Mouse (Mus musculus): ENCODE measurements at regions not wholly inside any gene's neighbourhood (a gene's known extent, or its start where the extent isn't known, plus 50 kb on each side); places are given as distances from the start of the nearest gene placed in this dataset.

DNA sequence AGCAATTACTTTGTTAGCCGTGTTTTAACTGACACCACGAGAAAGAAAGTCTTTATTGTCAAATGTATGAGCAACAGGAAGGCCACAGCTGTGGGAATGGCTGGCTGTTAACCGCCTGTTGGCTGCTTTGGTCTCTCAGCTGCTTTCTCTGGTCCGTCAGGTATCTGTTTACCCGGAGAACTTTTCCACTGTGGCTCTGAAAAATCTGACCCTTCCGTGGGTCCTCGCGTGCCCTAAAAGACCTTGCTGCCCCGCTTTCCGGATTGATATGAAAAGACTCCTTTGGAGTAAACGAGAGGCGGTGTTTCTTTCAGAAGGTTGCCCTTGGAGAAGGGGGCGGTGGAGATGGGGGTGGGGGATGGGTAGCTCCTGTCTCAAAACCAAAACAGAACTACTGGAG, 75.9 kb downstream of the Sox14 start:
- Histone ChIP-seq H3K36me3 (replicated peaks; ENCODE audit: control insufficient read depth, insufficient read depth) (no peaks in the 10 kb centered on the region), H3K27me3 (ENCODE audit: control insufficient read depth, insufficient read depth, low read length) (peaks cover 4% of the 10 kb centered on the region; the same call in 1 of the 2 replicates), H3K9ac (peak overlapping the region; percentile 49), H3K9me3 (ENCODE audit: control insufficient read depth, low read length) (no peaks in the 10 kb centered on the region), H3K4me1 (replicated peaks; ENCODE audit: control insufficient read depth, insufficient read depth, low read length) (peaks cover 28% of the 10 kb centered on the region), H3K4me3 (replicated peaks; ENCODE audit: low read length) (peak overlapping the region; percentile 27), H3K4me2 (replicated peaks) (peak overlapping the region; percentile 62), H3K27ac (peak overlapping the region; percentile 77)
- DNase-seq (ENCODE audit: low spot score) (peak; percentile 43), ATAC-seq (ENCODE audit: low FRiP score) (no peak)
- under 1% methylated on average over 13 of the region's 13 CpGs for WGBS

DNA sequence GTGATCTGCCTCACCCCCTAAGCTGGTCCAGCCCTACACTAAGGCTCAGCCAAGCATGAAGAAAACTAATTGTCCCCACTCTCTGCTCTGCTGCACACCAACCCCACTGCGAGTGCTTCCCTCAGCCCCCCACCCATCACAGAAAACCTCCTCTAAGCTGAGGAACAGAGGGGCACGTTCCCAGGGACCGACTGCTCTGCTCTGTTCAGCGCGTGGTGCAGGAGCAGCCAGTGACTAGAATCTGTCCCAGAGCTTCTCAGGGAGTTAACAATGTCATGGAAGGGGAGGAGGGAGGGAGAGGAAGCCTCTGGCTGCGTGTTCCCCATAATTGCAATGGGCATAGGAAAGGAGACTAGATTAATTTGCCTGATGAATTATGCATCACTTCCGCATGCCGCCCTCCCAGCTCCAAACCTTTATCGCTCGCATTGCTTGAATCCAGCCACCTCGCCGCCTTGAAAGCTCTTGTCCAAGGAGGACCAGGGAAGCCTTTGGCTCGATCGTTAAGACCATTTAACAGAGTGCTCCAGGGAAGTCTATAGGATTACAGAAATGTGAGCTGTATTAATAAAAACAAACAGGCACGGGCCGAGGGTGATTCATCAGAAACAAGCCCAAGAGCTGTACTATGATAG, 76.5 kb downstream of the Sox14 start:
- peaks cover 4% of the 10 kb centered on the region; the same call in 1 of the 2 replicates for H3K27me3 ChIP-seq (ENCODE audit: control insufficient read depth, insufficient read depth, low read length)
- peak overlapping the region; percentile 27 for H3K4me3 ChIP-seq (replicated peaks; ENCODE audit: low read length)
- ATAC-seq (ENCODE audit: low FRiP score) (peak; percentile 93), DNase-seq (ENCODE audit: low spot score) (peak; percentile 71)
- no peaks in the 10 kb centered on the region for H3K36me3 ChIP-seq (replicated peaks; ENCODE audit: control insufficient read depth, insufficient read depth)
- under 1% methylated on average over 16 of the region's 16 CpGs for WGBS
- H3K9ac ChIP-seq: peak overlapping the region; percentile 49
- peak overlapping the region; percentile 77 for H3K27ac ChIP-seq
- H3K4me1 ChIP-seq (replicated peaks; ENCODE audit: control insufficient read depth, insufficient read depth, low read length): peaks cover 28% of the 10 kb centered on the region
- H3K4me2 ChIP-seq (replicated peaks): peak overlapping the region; percentile 62
- H3K9me3 ChIP-seq (ENCODE audit: control insufficient read depth, low read length): no peaks in the 10 kb centered on the region

DNA sequence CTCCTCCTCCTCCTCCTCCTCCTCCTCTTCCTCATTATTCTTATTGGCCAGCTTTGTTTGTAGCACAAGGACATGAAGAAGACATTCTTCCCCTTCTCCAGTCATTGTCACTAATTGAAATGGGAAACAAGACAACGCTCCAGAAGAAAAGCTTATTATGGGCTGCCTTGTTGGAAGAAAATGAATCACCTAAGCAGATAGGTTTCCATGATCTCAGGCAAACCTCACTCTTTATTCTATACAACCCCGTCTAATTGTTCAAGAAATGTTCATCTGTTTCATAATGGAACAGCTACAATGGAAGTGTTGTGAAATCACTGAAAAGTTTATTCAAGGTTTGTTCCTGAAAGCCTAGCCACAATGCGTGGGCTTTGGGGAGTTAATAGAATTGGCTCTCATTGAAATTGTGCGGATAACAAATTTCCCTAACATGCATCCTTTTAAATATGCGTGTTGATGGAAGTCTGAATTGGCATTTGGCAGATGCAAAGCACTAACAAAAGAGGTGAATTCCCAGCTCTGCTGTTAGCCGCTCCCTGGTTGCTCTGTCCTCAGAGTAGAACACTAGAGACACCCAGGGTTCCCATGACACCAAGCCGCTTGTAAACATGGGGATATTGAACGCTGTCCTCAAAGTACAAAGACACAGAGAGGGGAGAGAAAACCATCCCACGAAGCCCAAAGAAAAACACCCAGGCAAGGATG, 78.8 kb downstream of the Sox14 start:
- no peak for ATAC-seq (ENCODE audit: low FRiP score)
- no peak overlapping the region for H3K4me2 ChIP-seq (replicated peaks)
- no peaks in the 10 kb centered on the region for H3K9me3 ChIP-seq (ENCODE audit: control insufficient read depth, low read length)
- H3K4me3 ChIP-seq (replicated peaks; ENCODE audit: low read length): no peak overlapping the region
- 14% methylated on average over 9 of the region's 9 CpGs for WGBS
- H3K27ac ChIP-seq: no peak overlapping the region
- peaks cover 28% of the 10 kb centered on the region for H3K4me1 ChIP-seq (replicated peaks; ENCODE audit: control insufficient read depth, insufficient read depth, low read length)
- 0 out of 2 replicates have a peak, but pooled peaks cover 8% of the 10 kb centered on the region for H3K27me3 ChIP-seq (ENCODE audit: control insufficient read depth, insufficient read depth, low read length)
- DNase-seq (ENCODE audit: low spot score): no peak
- no peak overlapping the region for H3K9ac ChIP-seq
- no peaks in the 10 kb centered on the region for H3K36me3 ChIP-seq (replicated peaks; ENCODE audit: control insufficient read depth, insufficient read depth)

- WGBS: 79% methylated on average over 7 of the region's 7 CpGs
- Histone ChIP-seq H3K36me3 (replicated peaks; ENCODE audit: control insufficient read depth, insufficient read depth) (no peaks in the 10 kb centered on the region), H3K27ac (no peak overlapping the region), H3K4me3 (replicated peaks; ENCODE audit: low read length) (no peak overlapping the region), H3K4me2 (replicated peaks) (no peak overlapping the region), H3K9me3 (ENCODE audit: control insufficient read depth, low read length) (no peaks in the 10 kb centered on the region), H3K4me1 (replicated peaks; ENCODE audit: control insufficient read depth, insufficient read depth, low read length) (0 out of 2 replicates have a peak, but pooled peaks cover 6% of the 10 kb centered on the region), H3K27me3 (ENCODE audit: control insufficient read depth, insufficient read depth, low read length) (0 out of 2 replicates have a peak, but pooled peaks cover 8% of the 10 kb centered on the region), H3K9ac (no peak overlapping the region)
- no peak for DNase-seq (ENCODE audit: low spot score)
- no peak for ATAC-seq (ENCODE audit: low FRiP score)
These were observed 75.6 kb upstream of the Cldn18 start for GRCm38 (mm10) chr9:99792700-99793099.

DNA sequence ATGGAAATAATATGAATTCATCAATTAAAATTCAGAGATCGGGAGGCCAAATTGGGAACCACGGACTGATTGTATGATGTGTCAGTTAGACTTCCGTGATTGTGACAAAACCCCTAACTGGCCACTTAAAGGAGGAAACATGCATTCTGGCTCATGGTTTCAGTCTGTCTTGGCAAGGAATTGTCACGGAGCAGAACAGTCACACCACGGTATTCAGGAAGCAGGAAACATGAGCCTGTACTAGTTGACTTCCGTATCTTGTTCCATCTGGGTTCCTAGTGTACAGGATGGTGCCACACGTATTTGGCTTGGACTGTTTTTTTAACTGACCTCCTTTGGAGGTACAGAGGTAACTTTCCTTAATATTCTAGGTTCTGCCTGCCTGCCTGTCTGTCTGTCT, 69.8 kb upstream of the Cldn18 start:
- 89% methylated on average over 7 of the region's 7 CpGs for WGBS
- DNase-seq (ENCODE audit: low spot score) (no peak), ATAC-seq (ENCODE audit: low FRiP score) (no peak)
- Histone ChIP-seq H3K9ac (no peak overlapping the region), H3K4me2 (replicated peaks) (no peak overlapping the region), H3K27me3 (ENCODE audit: control insufficient read depth, insufficient read depth, low read length) (no peaks in the 10 kb centered on the region), H3K27ac (no peak overlapping the region), H3K9me3 (ENCODE audit: control insufficient read depth, low read length) (no peaks in the 10 kb centered on the region), H3K4me1 (replicated peaks; ENCODE audit: control insufficient read depth, insufficient read depth, low read length) (no peaks in the 10 kb centered on the region), H3K36me3 (replicated peaks; ENCODE audit: control insufficient read depth, insufficient read depth) (no peaks in the 10 kb centered on the region), H3K4me3 (replicated peaks; ENCODE audit: low read length) (no peak overlapping the region)

GRCm38 (mm10) chr9:99783156-99783555, 66.1 kb upstream of the Cldn18 start:
- Histone ChIP-seq H3K4me1 (replicated peaks; ENCODE audit: control insufficient read depth, insufficient read depth, low read length) (no peaks in the 10 kb centered on the region), H3K4me3 (replicated peaks; ENCODE audit: low read length) (no peak overlapping the region), H3K9ac (no peak overlapping the region), H3K9me3 (ENCODE audit: control insufficient read depth, low read length) (no peaks in the 10 kb centered on the region), H3K27me3 (ENCODE audit: control insufficient read depth, insufficient read depth, low read length) (no peaks in the 10 kb centered on the region), H3K36me3 (replicated peaks; ENCODE audit: control insufficient read depth, insufficient read depth) (no peaks in the 10 kb centered on the region), H3K4me2 (replicated peaks) (no peak overlapping the region), H3K27ac (no peak overlapping the region)
- ATAC-seq (ENCODE audit: low FRiP score) (no peak), DNase-seq (ENCODE audit: low spot score) (no peak)
- 72% methylated on average over 2 of the region's 2 CpGs for WGBS

DNA sequence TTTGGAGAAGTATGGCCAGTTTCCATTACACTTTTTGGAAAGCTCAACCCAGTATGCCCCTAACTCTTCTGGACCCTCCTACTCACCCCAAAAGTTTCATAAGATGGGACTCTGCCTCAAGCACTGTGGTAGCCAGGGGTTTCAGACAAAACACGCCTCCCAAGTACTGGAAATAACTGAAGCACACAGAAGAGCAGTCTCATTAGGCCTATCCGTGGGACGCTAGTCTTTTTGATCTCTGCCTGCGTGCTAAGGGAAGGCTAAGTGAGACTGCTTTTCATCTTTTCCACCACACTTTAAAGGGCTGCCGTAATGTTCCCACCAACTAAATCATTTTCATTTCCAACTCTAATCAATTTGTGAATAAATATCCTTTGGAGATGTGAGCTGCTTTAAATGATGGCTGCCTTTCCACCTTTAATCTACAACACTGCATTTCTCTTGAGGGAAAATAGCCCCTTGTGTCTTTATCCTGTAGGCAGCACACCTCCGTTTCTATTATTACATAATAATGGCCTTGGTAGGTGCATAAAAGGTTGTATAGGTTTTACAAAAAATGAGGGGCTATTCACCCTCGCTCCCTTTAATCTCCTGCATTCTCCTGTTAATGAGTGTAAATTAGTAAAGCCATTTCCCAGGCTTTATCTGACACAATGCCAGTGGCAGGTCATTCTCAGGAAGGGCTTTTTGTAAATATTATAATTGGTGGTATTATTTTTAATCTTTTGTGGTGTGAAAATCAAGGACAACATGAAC, 65.5 kb upstream of the Cldn18 start:
- Histone ChIP-seq H3K9ac (no peak overlapping the region), H3K27ac (no peak overlapping the region), H3K36me3 (replicated peaks; ENCODE audit: control insufficient read depth, insufficient read depth) (no peaks in the 10 kb centered on the region), H3K27me3 (ENCODE audit: control insufficient read depth, insufficient read depth, low read length) (no peaks in the 10 kb centered on the region), H3K4me1 (replicated peaks; ENCODE audit: control insufficient read depth, insufficient read depth, low read length) (no peaks in the 10 kb centered on the region), H3K4me2 (replicated peaks) (no peak overlapping the region), H3K9me3 (ENCODE audit: control insufficient read depth, low read length) (no peaks in the 10 kb centered on the region), H3K4me3 (replicated peaks; ENCODE audit: low read length) (no peak overlapping the region)
- ATAC-seq (ENCODE audit: low FRiP score) (no peak), DNase-seq (ENCODE audit: low spot score) (no peak)
- 57% methylated on average over 7 of the region's 7 CpGs for WGBS

GRCm38 (mm10) chr9:99778871-99779270, 61.8 kb upstream of the Cldn18 start:
- Histone ChIP-seq H3K9ac (no peak overlapping the region), H3K36me3 (replicated peaks; ENCODE audit: control insufficient read depth, insufficient read depth) (no peaks in the 10 kb centered on the region), H3K9me3 (ENCODE audit: control insufficient read depth, low read length) (no peaks in the 10 kb centered on the region), H3K4me1 (replicated peaks; ENCODE audit: control insufficient read depth, insufficient read depth, low read length) (no peaks in the 10 kb centered on the region), H3K27ac (no peak overlapping the region), H3K27me3 (ENCODE audit: control insufficient read depth, insufficient read depth, low read length) (no peaks in the 10 kb centered on the region), H3K4me3 (replicated peaks; ENCODE audit: low read length) (no peak overlapping the region), H3K4me2 (replicated peaks) (no peak overlapping the region)
- no peak for DNase-seq (ENCODE audit: low spot score)
- WGBS: 79% methylated on average over 4 of the region's 4 CpGs
- ATAC-seq (ENCODE audit: low FRiP score): no peak

GRCm38 (mm10) chr9:99770696-99771095, 53.6 kb upstream of the Cldn18 start:
- Histone ChIP-seq H3K27ac (no peak overlapping the region), H3K4me1 (replicated peaks; ENCODE audit: control insufficient read depth, insufficient read depth, low read length) (peaks cover 6% of the 10 kb centered on the region; the same call in 1 of the 2 replicates), H3K4me2 (replicated peaks) (peak overlapping the region; percentile 32; the same call in 1 of the 2 replicates), H3K36me3 (replicated peaks; ENCODE audit: control insufficient read depth, insufficient read depth) (no peaks in the 10 kb centered on the region), H3K9me3 (ENCODE audit: control insufficient read depth, low read length) (no peaks in the 10 kb centered on the region), H3K4me3 (replicated peaks; ENCODE audit: low read length) (no peak overlapping the region), H3K9ac (0 out of 2 replicates have a peak overlapping the region, but pooled peaks have one; percentile 17), H3K27me3 (ENCODE audit: control insufficient read depth, insufficient read depth, low read length) (no peaks in the 10 kb centered on the region)
- 4% methylated on average over 10 of the region's 10 CpGs for WGBS
- ATAC-seq (ENCODE audit: low FRiP score) (no peak), DNase-seq (ENCODE audit: low spot score) (no peak)
